In the genomic region with DNA sequence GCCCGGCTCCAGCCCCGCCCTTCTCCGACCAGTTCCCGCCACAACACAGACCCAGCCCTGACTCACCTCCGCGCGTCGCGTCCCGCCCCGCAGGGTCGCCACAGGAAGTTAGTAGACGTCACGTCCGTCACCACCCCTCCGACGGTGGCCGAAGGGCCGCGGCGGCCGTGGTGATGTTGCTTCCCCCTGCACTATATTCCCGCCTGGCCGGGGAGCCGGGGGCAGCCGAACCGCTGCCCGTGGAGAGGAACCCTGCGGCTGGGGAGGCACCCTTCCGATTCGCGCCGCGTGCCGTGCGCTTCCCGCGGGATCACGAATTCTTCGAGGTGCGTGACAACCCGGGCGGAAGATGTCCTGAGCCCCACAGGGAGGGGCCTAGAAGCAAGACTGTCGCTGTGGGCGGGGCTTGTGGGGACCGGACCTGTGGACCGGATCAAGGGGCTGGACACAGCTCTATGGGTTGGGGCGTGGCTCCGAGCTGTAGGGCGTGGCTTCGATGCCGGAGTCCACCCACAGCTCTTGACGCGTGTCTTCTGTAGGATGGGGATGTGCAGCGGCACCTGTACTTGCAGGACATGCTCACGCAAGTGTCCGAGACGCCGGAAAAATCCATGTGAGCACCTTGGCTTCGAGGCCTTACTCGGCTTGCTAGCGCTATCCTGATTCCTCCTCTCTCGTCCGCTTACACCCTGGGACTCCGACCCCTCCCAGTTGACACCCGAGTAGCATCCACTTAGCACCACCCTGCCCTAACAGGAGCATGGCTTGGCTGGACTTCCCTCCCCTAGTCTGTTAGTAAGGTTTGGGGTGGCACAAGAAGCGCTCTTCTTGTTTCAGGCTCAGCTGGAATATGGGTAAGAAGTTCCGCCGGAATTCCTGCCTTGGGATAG, we compare ENCODE assay signal across 8 mouse cellular contexts. TPM values are rescaled to one million over a fixed set of nuclear protein-coding genes. Genes with fewer than 3 reads are reported as not detected.
DNase-seq lines count a peak whose midpoint lies in the region; ATAC-seq lines count a peak whose summit lies in the region.

Gene Zfp511 (plus strand): TSS at position 111 of the 890 bp plus-strand sequence.
Gene Tubgcp2 (minus strand): TSS at position 389 of the 890 bp plus-strand sequence.

- H3K9me3 ChIP-seq in hindbrain, embryonic 12.5 days (replicated peaks) = no peaks in the 10 kb centered on the region

- H3K4me3 ChIP-seq in hindbrain, embryonic 12.5 days = peak within 1 kb of the TSS; percentile 82

- peak within 1 kb of the TSS; percentile 84 for H3K4me2 ChIP-seq in hindbrain, embryonic 12.5 days (replicated peaks)

- peak within 1 kb of the TSS; percentile 85 for H3K9ac ChIP-seq in hindbrain, embryonic 12.5 days

- 2% methylated on average over 67 of the region's 69 CpGs for WGBS in hindbrain, embryonic 12.5 days

- H3K27me3 ChIP-seq in hindbrain, embryonic 12.5 days = no peaks in the 10 kb centered on the region

- H3K36me3 ChIP-seq in hindbrain, embryonic 12.5 days = peaks cover 34% of the 10 kb centered on the region

- DNase-seq in NIH3T3 (ENCODE audit: low read depth) = peak; percentile 95
- peak; percentile 97 to 98 for DNase-seq in cerebellum, postnatal 10 days
- DNase-seq in frontal cortex, postnatal 10 days (ENCODE audit: low spot score in 2 of 2) = peak; percentile 85 to 91
- peak; percentile 91 to 93 for DNase-seq in layer of hippocampus, postnatal 14 days (ENCODE audit: low spot score in 2 of 2)
- DNase-seq in lung, postnatal 14 days = peak; percentile 97
- DNase-seq in retina, adult 2 months (ENCODE audit: low read depth, low spot score) = peak; percentile 92
- DNase-seq in thymus, postnatal 36 days = peak; percentile 83 to 87

- peak; percentile 97 for ATAC-seq in hindbrain, embryonic 12.5 days (ENCODE audit: low FRiP score)

- H3K27ac ChIP-seq in hindbrain, embryonic 12.5 days = peak within 1 kb of the TSS; percentile 91

- H3K4me1 ChIP-seq in hindbrain, embryonic 12.5 days = peaks cover 18% of the 10 kb centered on the region

RNA-seq across cellular contexts. Expression of gene Zfp511, which starts in this region (rescaled TPM):
- polyA plus RNA-seq in hindbrain, embryonic 12.5 days (2016; fragmentation: Nextera tagmentation; extraction: Ambion mirVana) = 45.6 and 45.9 TPM in 2 replicates
- 10 to 100 TPM; 21.9 to 25.7 TPM for total RNA-seq in layer of hippocampus, postnatal 14 days (2021)

RNA-seq across cellular contexts. Expression of gene Tubgcp2, which starts in this region (rescaled TPM):
- 65.8 and 70.6 TPM in 2 replicates for polyA plus RNA-seq in hindbrain, embryonic 12.5 days (2016; fragmentation: Nextera tagmentation; extraction: Ambion mirVana)
- total RNA-seq in layer of hippocampus, postnatal 14 days (2021) = 10 to 100 TPM; 34.9 to 39.3 TPM

Comparison
In these comparisons a context has a peak if more than half of its experiments do, and no peak if none do; other contexts are left out.
1. Peak in every context shown above with its lines: DNase-seq, ATAC-seq, H3K4me3 ChIP-seq and H3K27ac ChIP-seq.